Mouse (Mus musculus) megakaryocyte progenitor cell, adult 5-6 weeks (primary cell): ENCODE results near the gene Tcirg1. TPM values are rescaled to one million over a fixed set of nuclear protein-coding genes. Genes with fewer than 3 reads are reported as not detected.

ENCODE experiments used
- ATAC-seq: replicated peaks from 2 replicates; pipeline ENCODE4 v1.8.0; 2016; ENCODE audit warnings: mild to moderate bottlenecking, moderate TSS enrichment, inconsistent platforms; ENCODE audit not compliant: poor library complexity
- total RNA-seq, 2 experiments: library from RNA; stranded (forward) in 1 of 2; stranded (reverse) in 1 of 2; fragments of 157-497, 149-512 nt in 1 of 2; fragments of 200-1000 nt in 1 of 2; gene quantifications; 2 replicates each; pipeline versions ENCODE4 v1.2.3 to v1.2.4; 2015 to 2017

Tcirg1 gene
- total RNA-seq, 2 experiments from 2014 or later = 122 to 211 TPM

GRCm38 (mm10) chr19:3902966-3903365 lies 4.0 kb downstream of the Tcirg1 start:
- ATAC-seq = no peak

- ATAC-seq = no peak
Observed at GRCm38 (mm10) chr19:3899618-3900017, 7.3 kb downstream of the Tcirg1 start.

- peak; percentile 37; the same call in 1 of the 2 replicates for ATAC-seq
Observed at GRCm38 (mm10) chr19:3898952-3899351, 8.0 kb downstream of the Tcirg1 start.

GRCm38 (mm10) chr19:3897557-3897956 lies 9.4 kb downstream of the Tcirg1 start:
- no peak for ATAC-seq

- ATAC-seq = no peak
Observed at GRCm38 (mm10) chr19:3896208-3896607, 10.7 kb downstream of the Tcirg1 start.

- ATAC-seq = no peak
Observed at GRCm38 (mm10) chr19:3895171-3895631, 11.7 kb downstream of the Tcirg1 start.

- no peak for ATAC-seq
Observed at GRCm38 (mm10) chr19:3894294-3894693, 12.6 kb downstream of the Tcirg1 start.

- ATAC-seq = no peak
Observed at GRCm38 (mm10) chr19:3893545-3894116, 13.3 kb downstream of the Tcirg1 start.

GRCm38 (mm10) chr19:3890181-3890580 lies 16.8 kb downstream of the Tcirg1 start:
- ATAC-seq = peak; percentile 65; the same call in 1 of the 2 replicates

- no peak for ATAC-seq
Observed at GRCm38 (mm10) chr19:3889096-3889495, 17.8 kb downstream of the Tcirg1 start.

- ATAC-seq = no peak
Observed at GRCm38 (mm10) chr19:3884325-3884990, 22.5 kb downstream of the Tcirg1 start.

- ATAC-seq = peak; percentile 56
Observed at GRCm38 (mm10) chr19:3882214-3882613, 24.7 kb downstream of the Tcirg1 start.

- ATAC-seq = peak; percentile 87
Observed at GRCm38 (mm10) chr19:3880054-3880848, 26.7 kb downstream of the Tcirg1 start.

- no peak for ATAC-seq
Observed at GRCm38 (mm10) chr19:3875045-3875444, 31.9 kb downstream of the Tcirg1 start.

GRCm38 (mm10) chr19:3872373-3872772 lies 34.6 kb downstream of the Tcirg1 start:
- no peak for ATAC-seq

- no peak for ATAC-seq
Observed at GRCm38 (mm10) chr19:3871468-3871867, 35.5 kb downstream of the Tcirg1 start.

GRCm38 (mm10) chr19:3868290-3868689 lies 38.6 kb downstream of the Tcirg1 start:
- no peak for ATAC-seq

- no peak for ATAC-seq
Observed at GRCm38 (mm10) chr19:3864960-3865359, 42.0 kb downstream of the Tcirg1 start.

- peak; percentile 52; the same call in 1 of the 2 replicates for ATAC-seq
Observed at GRCm38 (mm10) chr19:3862713-3863112, 44.2 kb downstream of the Tcirg1 start.

GRCm38 (mm10) chr19:3857220-3857619 lies 49.7 kb downstream of the Tcirg1 start:
- no peak for ATAC-seq

- no peak for ATAC-seq
Observed at GRCm38 (mm10) chr19:3855601-3856000, 51.3 kb downstream of the Tcirg1 start.

- ATAC-seq = no peak
Observed at GRCm38 (mm10) chr19:3855091-3855490, 51.8 kb downstream of the Tcirg1 start.
